Mouse (Mus musculus): ENCODE data around the gene Vwce. TPM values are rescaled to one million over a fixed set of nuclear protein-coding genes. Genes with fewer than 3 reads are reported as not detected.
A peak's percentile ranks its signal among the peaks of the same experiment; 100 is the strongest.

Gene Vwce
- total RNA-seq, 2 experiments from 2014 or later = 0.43 to 0.65 TPM

GRCm38 (mm10) chr19:10712194-10712593 lies 78.2 kb downstream of the Vwce start:
- intact Hi-C loops (cut with DNase I) = no loop called here
- no peak for TF ChIP-seq CTCF (IDR thresholded peaks at IDR 0.05)
- no peak overlapping the region for H3K4me3 ChIP-seq

GRCm38 (mm10) chr19:10712646-10713045 lies 78.6 kb downstream of the Vwce start:
- intact Hi-C loops (cut with DNase I) = no loop called here
- no peak for DNase-seq (ENCODE audit: extremely low spot score in 1 of 2, low spot score in 2 of 2)
- TF ChIP-seq CTCF (IDR thresholded peaks at IDR 0.05) = no peak
- H3K4me3 ChIP-seq = no peak overlapping the region
- H3K27ac ChIP-seq = no peak overlapping the region

More at GRCm38 (mm10) chr19:10712194-10712593, 78.2 kb downstream of the Vwce start:
- H3K27ac ChIP-seq = no peak overlapping the region
- no peak for DNase-seq (ENCODE audit: extremely low spot score in 1 of 2, low spot score in 2 of 2)

GRCm38 (mm10) chr19:10713551-10713950 lies 79.5 kb downstream of the Vwce start:
- no peak for DNase-seq (ENCODE audit: extremely low spot score in 1 of 2, low spot score in 2 of 2)
- intact Hi-C loops (cut with DNase I) = no loop called here
- no peak overlapping the region for H3K27ac ChIP-seq
- no peak overlapping the region for H3K4me3 ChIP-seq
- TF ChIP-seq CTCF (IDR thresholded peaks at IDR 0.05) = no peak

- peak overlapping the region; percentile 38; the same call in 1 of the 2 replicates for H3K27ac ChIP-seq
- H3K4me3 ChIP-seq = no peak overlapping the region
- no peak for TF ChIP-seq CTCF (IDR thresholded peaks at IDR 0.05)
- DNase-seq (ENCODE audit: extremely low spot score in 1 of 2, low spot score in 2 of 2) = no peak
- intact Hi-C loops (cut with DNase I) = loop anchor here (2.0 kb wide), 4 partner anchors 117 to 245 kb away; partner anchors contain the start of genes Cd6 and Tmem132a
These were observed 80.2 kb downstream of the Vwce start for GRCm38 (mm10) chr19:10714168-10714567.

GRCm38 (mm10) chr19:10714682-10715475 lies 80.9 kb downstream of the Vwce start:
- intact Hi-C loops (cut with DNase I) = loop anchor here (2.0 kb wide), 4 partner anchors 116 to 244 kb away; partner anchors contain the start of genes Cd6 and Tmem132a
- peak overlapping the region; percentile 40; the same call in 1 of the 2 replicates for H3K27ac ChIP-seq
- DNase-seq (ENCODE audit: extremely low spot score in 1 of 2, low spot score in 2 of 2) = peak; percentile 81 to 82
- TF ChIP-seq CTCF (IDR thresholded peaks at IDR 0.05) = peak; percentile 67
- no peak overlapping the region for H3K4me3 ChIP-seq

- intact Hi-C loops (cut with DNase I) = loop anchor here (2.0 kb wide), 4 partner anchors 115 to 243 kb away; partner anchors contain the start of genes Cd6 and Tmem132a
- Histone ChIP-seq H3K4me3 (no peak overlapping the region), H3K27ac (peak overlapping the region; percentile 40; the same call in 1 of the 2 replicates)
- DNase-seq (ENCODE audit: extremely low spot score in 1 of 2, low spot score in 2 of 2) = no peak
- no peak for TF ChIP-seq CTCF (IDR thresholded peaks at IDR 0.05)
These were observed 81.5 kb downstream of the Vwce start for GRCm38 (mm10) chr19:10715476-10715875.

Other genes starting within 250 kb of the Vwce start
- gene Syt7, start 245.1 kb upstream of the Vwce start, total RNA-seq (2021) = 100 to 1,000 TPM; 326 to 329 TPM
- gene Lrrc10b, start 176.7 kb upstream of the Vwce start, total RNA-seq (2021) = 10 to 100 TPM in 1 of 2 experiments, 1 to 10 TPM in 1; 6.9 to 15.8 TPM
- gene Ppp1r32, start 151.3 kb upstream of the Vwce start, total RNA-seq (2021) = 1 to 10 TPM in 1 of 2 experiments, under 1 TPM in 1; 0.61 to 1.3 TPM
- 10 to 100 TPM; 77.4 to 82.5 TPM for gene Cpsf7, start 108.9 kb upstream of the Vwce start, total RNA-seq (2021)
- 10 to 100 TPM; 52.2 to 56.1 TPM for gene Sdhaf2, start 108.1 kb upstream of the Vwce start, total RNA-seq (2021)
- 10 to 100 TPM; 12.3 to 12.7 TPM for gene Tmem216, start 78.0 kb upstream of the Vwce start, total RNA-seq (2021)
- gene Cyb561a3, start 57.0 kb upstream of the Vwce start, total RNA-seq (2021) = 10 to 100 TPM; 12.7 to 12.8 TPM
- gene Tmem138, start 56.9 kb upstream of the Vwce start, total RNA-seq (2021) = 10 to 100 TPM; 12.2 to 13.8 TPM
- 100 to 1,000 TPM; 191 to 206 TPM for gene Ddb1, start 28.9 kb upstream of the Vwce start, total RNA-seq (2021)
- 10 to 100 TPM; 16.6 to 17.7 TPM for gene Tkfc, start 28.6 kb upstream of the Vwce start, total RNA-seq (2021)
- not detected for gene Pga5, start 43.9 kb downstream of the Vwce start, total RNA-seq (2021)
- 10 to 100 TPM; 21.6 to 24.4 TPM for gene Vps37c, start 54.5 kb downstream of the Vwce start, total RNA-seq (2021)
- gene Cd5, start 104.8 kb downstream of the Vwce start, total RNA-seq (2021) = under 1 TPM; 0.16 to 0.37 TPM
- 1 to 10 TPM; 2.3 to 2.8 TPM for gene Cd6, start 195.8 kb downstream of the Vwce start, total RNA-seq (2021)
- gene Slc15a3, start 205.5 kb downstream of the Vwce start, total RNA-seq (2021) = 1 to 10 TPM; 1.1 to 1.3 TPM
- 100 to 1,000 TPM; 268 TPM for gene Tmem132a, start 235.7 kb downstream of the Vwce start, total RNA-seq (2021)
- gene Tmem109, start 247.8 kb downstream of the Vwce start, total RNA-seq (2021) = 10 to 100 TPM; 49.5 to 50.2 TPM

Measured in left cerebral cortex, adult 2 months (tissue).